Comparison of ENCODE assay signal across 8 mouse cellular contexts in the genomic region with DNA sequence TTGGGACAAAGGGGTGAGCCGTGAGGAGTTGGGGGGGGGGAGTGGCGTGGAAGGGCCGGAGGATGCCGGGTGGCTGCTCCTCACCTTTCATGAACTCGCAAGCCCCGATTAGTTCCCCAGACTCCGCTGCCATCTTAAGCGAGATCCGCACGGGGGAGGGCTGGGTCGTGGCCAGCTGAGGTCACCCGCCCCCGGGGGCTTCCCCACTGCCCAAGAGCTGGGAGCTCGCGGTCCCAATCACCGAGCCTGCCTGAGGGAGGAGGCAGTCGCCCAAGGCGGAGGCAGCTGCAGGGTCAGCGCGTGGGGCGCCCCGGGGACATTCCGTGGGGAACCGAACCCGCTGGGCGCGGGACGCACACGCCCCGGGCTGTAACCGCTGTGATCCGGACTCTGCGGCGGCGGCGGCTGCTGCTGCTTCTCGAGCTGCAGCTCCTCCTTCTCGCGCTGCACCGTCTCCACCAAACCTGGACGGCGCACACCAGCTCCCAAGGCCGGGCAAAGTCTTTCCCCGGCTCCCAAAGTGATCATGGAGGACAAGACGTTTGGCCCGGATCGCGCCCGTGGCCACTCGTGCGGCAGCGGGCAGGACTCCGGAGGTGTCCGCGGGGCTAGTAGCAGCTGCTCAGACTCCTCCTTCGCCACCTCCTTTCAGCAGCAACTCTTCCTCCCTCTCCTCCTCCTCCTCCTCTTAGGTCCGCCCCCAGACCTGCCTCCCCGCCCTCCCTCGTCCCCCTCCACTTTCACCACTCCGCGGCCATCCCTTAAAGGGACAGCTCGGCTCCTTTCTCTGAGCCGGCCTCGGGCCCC. TPM values are rescaled to one million over a fixed set of nuclear protein-coding genes. Genes with fewer than 3 reads are reported as not detected.
DNase-seq lines count a peak whose midpoint lies in the region; ATAC-seq and TF ChIP-seq lines count a peak whose summit lies in the region.

A gene (minus strand): TSS at position 680 of the 807 bp plus-strand sequence.

- peak; percentile 3; the same call in 1 of the 2 replicates for TF ChIP-seq CTCF in lung, postnatal 0 days (IDR thresholded peaks at IDR 0.05)

- H3K9me3 ChIP-seq in forebrain, embryonic 15.5 days, result no peaks in the 10 kb centered on the region
- no peaks in the 10 kb centered on the region for H3K9me3 ChIP-seq in lung, postnatal 0 days (ENCODE audit: low read length)

- TF ChIP-seq EP300 in lung, postnatal 0 days (IDR thresholded peaks at IDR 0.05), result no peak

- H3K27ac ChIP-seq in forebrain, embryonic 15.5 days (replicated peaks), result peak within 1 kb of the TSS; percentile 89
- H3K27ac ChIP-seq in lung, postnatal 0 days (ENCODE audit: low read length), result peak within 1 kb of the TSS; percentile 85

- DNase-seq in MEL-GATA-1-ER (ENCODE audit: extremely low read depth, low read depth), result peak; percentile 91
- peak; percentile 66 for DNase-seq in cerebellum, adult 11-12 months
- peak; percentile 64 for DNase-seq in heart, postnatal 25 days (ENCODE audit: low spot score)
- peak; percentile 76 for DNase-seq in layer of hippocampus, adult 9-11 months
- DNase-seq in lung, postnatal 0 days (ENCODE audit: low spot score), result peak; percentile 94
- peak; percentile 85 for DNase-seq in ovary, postnatal 36 days (ENCODE audit: low spot score)
- peak; percentile 79 to 81 for DNase-seq in thymus, postnatal 36 days

- H3K4me2 ChIP-seq in forebrain, embryonic 15.5 days (replicated peaks), result peak within 1 kb of the TSS; percentile 95
- peak within 1 kb of the TSS; percentile 99 for H3K4me2 ChIP-seq in lung, postnatal 0 days (replicated peaks; ENCODE audit: low read depth, low read length)

- no peaks in the 10 kb centered on the region for H3K27me3 ChIP-seq in forebrain, embryonic 15.5 days
- H3K27me3 ChIP-seq in lung, postnatal 0 days (replicated peaks; ENCODE audit: insufficient read depth, low read length), result no peaks in the 10 kb centered on the region

- ATAC-seq in forebrain, embryonic 15.5 days (replicated peaks), result peak; percentile 91
- ATAC-seq in lung, postnatal 0 days, result peak; percentile 89

- peak within 1 kb of the TSS; percentile 79 for H3K9ac ChIP-seq in forebrain, embryonic 15.5 days (replicated peaks)
- H3K9ac ChIP-seq in lung, postnatal 0 days (replicated peaks; ENCODE audit: low read depth), result peak within 1 kb of the TSS; percentile 63

- peak within 1 kb of the TSS; percentile 65 for H3K4me3 ChIP-seq in forebrain, embryonic 15.5 days
- H3K4me3 ChIP-seq in lung, postnatal 0 days (ENCODE audit: low read depth, low read length), result peak within 1 kb of the TSS; percentile 82

- intact Hi-C loops in heart, postnatal 25 days (cut with DNase I), result loop anchor here (2.0 to 10.0 kb wide), 5 partner anchors 36 to 416 kb away; a partner anchor contains a TSS

- WGBS in forebrain, embryonic 15.5 days, result 0% methylated on average over 60 of the region's 64 CpGs
- WGBS in lung, postnatal 0 days, result under 1% methylated on average over 41 of the region's 64 CpGs

- H3K36me3 ChIP-seq in forebrain, embryonic 15.5 days, result no peaks in the 10 kb centered on the region
- no peaks in the 10 kb centered on the region for H3K36me3 ChIP-seq in lung, postnatal 0 days (ENCODE audit: insufficient read depth, low read length)

- H3K4me1 ChIP-seq in forebrain, embryonic 15.5 days, result peaks cover 26% of the 10 kb centered on the region
- H3K4me1 ChIP-seq in lung, postnatal 0 days (ENCODE audit: insufficient read depth, low read depth, low read length), result peaks cover 4% of the 10 kb centered on the region; the same call in 1 of the 2 replicates

RNA-seq across cellular contexts. Expression of the gene that starts here (rescaled TPM):
- polyA plus RNA-seq in forebrain, embryonic 15.5 days (2015; fragmentation: Nextera tagmentation; extraction: Ambion mirVana), result 8.5 TPM in 2 replicates
- total RNA-seq in heart, postnatal 25 days (2021), result 1 to 10 TPM; 3.7 to 4.2 TPM
- polyA plus RNA-seq in lung, postnatal 0 days (2015; fragmentation: Nextera tagmentation; extraction: Ambion mirVana), result 8.2 and 8.9 TPM in 2 replicates

Comparison
In these comparisons a context has a peak if more than half of its experiments do, and no peak if none do; other contexts are left out.
1. Peak in every context shown above with its lines: DNase-seq, ATAC-seq, H3K4me3 ChIP-seq and H3K27ac ChIP-seq.